Mouse (Mus musculus) heart, postnatal 0 days (tissue): ENCODE results near the gene Tcf12.

Experiments used
- CTCF ChIP-seq: IDR thresholded peaks from 2 replicates; pipeline ENCODE4 v1.5.1; 2016; ENCODE audit warnings: antibody characterized with exemption, control low read depth, low read depth
- EP300 ChIP-seq: IDR thresholded peaks from 2 replicates; pipeline ENCODE4 v1.6.1; 2016; ENCODE audit warnings: antibody characterized with exemption, low read depth

DNA sequence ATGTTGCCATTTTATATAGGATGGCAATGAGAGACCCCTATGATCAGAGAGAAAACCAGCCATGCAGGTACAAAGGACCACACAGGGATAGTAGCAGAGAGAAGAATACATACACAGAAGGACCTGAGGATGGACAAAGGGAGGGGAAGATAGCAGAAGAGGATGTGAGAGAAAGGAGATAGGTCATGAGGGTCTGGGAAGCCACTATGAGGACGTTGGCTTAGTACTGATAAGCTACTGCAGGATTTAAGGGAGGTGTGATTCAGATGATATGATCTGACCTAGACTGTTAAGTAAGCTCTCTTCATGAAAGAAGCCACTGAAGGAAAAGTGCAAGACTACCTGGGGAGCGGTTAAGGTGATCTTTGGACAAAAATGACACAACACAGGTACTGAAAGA is 205.1 kb downstream of the Tcf12 start:
- TF ChIP-seq CTCF (no peak), EP300 (no peak)
